Mouse (Mus musculus) kidney, postnatal 36 days (tissue): ENCODE measurements around the gene En1.

ENCODE experiments used
- DNase-seq, 2 experiments: peaks; one replicate each; pipeline ENCODE4 v3.0.0; 2021 to 2022; ENCODE audit warnings: mixed read lengths in 2 of 2

The En1 gene

DNA sequence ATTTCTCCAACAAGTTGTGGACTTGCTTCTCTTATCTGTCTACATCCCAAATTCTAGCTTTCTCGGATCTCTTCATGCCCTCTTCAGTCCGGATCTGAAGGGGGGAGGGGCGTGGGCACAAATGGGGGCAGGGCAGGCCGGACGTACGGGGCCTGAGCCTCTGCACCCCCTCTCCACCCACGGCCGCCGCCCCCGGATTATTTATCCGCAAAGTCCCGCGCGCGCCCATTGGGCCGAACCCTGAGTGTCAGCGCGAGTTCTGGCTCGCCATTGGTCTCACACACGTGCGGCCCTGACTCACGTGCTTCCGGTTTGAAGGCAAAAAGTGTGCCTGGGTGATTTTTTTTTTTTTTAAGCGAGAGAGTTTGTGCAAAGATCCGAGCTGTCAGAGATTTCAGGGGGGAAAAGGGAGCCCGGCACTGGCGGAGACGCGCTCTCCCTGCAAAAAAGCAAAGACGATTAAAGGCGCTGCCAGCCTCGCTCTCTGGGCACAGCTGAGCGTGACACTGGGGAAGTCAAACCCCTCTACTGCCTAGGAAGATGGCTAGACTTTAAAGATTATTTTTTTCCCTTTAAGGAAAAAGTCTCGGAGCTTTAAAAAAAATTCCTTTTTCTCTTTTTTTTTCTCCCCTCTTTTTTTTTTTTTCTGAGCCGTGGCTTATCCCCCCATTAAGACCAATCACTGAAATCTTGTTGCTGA lies at the start of gene En1:
En1 (plus strand) TSS at position 388 of the 700 bp plus-strand sequence.
- DNase-seq: no peak

DNA sequence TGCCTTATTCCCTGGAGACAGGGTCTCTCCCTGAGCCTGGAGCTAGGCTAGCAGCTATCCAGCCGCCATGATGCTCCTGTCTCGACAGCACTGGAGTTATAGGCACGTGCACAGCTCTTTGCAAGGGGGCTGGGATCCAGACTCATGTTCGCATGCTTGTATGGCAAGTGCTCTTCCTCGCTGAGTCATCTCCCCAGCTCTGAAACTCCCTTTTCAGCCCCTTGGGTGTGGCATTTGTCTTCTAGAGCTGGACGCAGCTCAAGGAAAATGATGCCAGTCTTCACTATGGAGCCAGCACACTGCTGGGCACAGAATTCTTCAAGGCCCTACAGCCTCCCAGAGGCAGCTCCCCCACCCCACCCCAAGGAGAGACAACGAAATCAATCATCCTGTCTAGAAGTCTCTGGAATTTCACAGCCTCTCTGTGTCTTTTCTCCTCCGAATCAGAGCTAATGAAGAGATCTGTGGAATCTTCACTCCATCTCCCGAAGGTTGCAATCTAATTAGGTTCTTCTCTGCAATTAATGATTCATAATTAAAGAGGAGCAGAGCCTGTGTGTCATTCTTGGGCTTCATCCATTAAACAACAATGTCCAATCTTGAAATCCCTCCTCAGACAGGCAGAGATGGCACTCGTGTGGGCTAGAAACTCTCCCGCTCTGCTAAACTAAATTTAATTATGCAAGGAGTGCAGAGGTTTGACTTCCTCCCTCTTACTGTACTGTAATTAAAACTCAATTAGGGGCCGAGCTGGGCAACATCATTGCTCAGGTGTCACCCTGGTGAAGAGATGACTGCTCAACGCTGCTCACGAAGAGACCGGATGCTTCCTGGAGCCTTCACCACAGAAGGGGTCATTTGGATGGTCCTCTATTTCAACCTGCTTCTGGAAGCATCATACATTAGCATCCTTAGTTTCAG lies 45.0 kb upstream of the En1 start:
- DNase-seq: no peak

DNA sequence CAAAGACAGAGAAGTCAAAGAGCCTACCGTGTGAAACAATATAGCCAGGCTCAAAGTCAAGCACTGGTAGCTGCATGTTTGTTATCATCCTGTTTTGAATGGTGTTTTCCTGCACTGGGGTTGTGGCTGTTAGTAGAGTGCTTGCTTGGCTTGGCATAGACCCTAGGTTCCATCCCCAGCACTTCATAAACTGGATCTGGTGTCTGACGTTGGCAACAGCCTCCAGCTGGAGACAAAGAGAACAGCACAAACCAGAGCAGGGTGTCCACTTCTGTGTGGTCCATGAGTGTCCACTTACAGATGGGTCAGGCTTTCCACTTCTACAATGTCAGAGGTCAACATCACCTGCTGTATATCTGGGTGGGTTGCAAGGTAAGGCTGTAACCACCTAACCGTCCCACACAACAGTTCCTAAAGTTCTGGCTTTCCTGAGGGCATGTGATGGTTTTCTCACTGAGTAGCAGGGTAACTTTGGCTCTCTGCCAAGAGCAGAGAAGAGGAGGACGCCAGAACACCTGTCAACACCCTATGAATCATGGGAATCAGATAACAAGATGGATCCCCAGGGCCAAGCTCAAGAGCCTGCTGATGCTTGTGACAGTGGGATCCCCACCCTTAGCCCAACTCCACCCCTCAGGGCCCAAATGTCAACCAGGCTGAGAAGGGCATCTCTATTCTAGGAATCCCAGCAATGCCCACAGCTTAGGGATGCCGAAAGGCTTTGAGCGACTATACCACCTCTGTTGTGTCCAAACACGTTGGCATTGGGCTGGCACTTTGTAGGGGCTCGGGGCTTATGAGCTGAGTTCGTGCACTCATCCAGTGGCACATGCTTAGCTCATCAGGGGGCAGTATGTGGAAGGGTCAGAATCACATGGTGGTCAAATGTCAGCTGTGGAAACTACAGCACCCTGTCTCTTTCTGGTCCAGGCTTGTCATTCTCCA lies 43.6 kb upstream of the En1 start:
- no peak for DNase-seq

DNA sequence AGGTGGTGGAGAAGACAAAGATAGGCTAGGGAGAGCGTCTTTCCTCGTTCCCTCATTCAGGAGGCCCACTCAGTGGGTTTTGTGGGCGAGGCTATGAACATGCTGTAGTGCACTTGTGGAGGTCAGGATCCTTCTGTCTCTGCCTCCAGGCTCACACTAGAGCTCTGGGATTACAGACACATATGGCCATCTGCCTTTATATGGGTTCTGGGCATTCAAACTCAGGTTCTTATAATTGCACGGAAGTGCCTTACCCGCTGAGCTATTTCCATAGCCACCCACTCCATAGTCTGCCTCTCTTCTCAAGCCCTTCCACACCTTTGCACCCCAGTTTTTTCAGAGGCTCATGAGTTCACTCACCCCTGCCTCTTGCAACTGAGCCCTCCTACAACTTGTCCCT lies 42.3 kb upstream of the En1 start:
- no peak for DNase-seq

DNA sequence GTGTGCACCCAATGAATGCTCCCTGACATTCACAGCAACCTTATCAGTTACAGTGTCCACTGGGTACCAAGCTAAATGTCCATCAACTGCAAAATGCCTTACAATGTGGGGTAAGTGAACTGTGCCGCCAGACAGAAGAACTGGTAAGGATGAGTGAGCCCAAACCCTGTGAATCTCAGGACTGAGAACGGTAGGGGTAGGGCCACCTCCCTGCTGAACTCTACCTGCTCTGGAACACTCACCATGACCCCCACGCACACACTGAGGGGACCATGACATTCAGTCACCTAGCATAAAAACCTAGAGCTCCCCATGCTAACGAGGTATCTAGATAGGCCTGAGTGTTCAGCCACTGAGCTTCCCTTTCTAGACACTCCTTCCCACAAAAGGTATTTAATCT lies 20.9 kb upstream of the En1 start:
- DNase-seq: no peak

DNA sequence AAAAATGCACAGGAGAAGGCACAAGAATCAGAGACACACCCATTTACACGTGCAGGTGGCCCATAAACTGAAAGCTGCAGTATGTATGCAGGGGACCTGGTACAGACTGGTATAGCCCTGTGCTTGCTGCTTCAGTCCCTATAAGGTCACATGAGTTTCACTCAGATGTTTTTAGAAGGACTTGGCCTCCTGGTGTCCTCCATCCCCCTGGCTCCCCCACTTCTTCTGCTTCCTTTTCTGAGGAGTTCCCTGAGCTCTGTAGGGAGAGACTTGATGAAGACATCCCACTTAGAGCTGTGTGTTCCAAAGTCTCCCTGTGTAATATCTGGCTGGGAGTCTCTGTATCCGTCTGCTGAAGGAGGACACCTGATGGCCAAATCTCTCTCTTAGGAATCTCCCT lies 16.7 kb upstream of the En1 start:
- no peak for DNase-seq

DNA sequence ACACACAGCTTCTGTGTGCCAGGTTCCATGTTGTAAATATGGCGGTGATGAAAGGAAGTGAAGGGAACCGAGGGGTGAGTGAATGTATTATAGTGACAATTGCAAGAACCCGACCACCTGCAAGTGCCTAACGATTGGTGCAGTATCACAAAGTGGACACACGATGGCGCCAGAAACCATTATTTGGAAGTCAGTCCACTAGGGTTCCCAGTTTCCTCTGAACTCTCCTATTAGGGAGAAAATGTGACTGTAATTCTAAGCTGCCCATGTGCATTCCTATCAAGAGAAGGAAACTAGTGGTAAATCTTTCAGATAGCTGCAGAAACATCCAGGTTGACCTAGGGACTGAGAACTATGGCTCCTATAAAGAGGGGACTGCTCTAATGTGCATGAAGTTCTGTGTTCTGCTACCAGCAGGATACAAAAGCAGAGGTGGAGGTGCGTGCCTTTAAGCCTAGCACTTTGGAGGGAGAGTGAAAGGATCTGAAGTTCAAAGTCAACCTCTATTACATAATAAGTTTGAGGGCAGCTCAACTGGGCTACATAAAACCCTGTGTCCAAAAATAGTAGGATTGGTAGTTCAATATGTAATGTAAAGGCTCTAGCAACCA lies 15.6 kb upstream of the En1 start:
- DNase-seq: peak; percentile 52 to 81

DNA sequence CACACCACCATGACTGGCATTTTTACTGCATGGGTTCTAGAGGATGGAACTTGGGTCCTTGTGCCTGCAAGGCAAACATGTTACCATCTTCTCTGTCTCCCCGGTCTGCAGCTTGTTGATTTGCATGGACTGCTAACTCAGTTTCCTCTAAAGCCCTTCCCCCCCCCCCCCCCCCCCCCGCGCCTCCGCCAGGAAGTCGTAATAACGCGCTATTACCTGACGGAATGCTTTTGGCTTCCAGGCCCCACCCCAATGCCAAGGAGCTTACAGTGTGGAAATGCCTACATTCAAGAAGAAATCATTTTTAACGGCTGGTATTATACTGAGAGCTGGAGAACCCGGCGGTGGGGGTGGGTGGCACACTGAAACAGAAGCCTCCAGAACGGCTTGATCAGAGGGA lies 14.8 kb upstream of the En1 start:
- no peak for DNase-seq

DNA sequence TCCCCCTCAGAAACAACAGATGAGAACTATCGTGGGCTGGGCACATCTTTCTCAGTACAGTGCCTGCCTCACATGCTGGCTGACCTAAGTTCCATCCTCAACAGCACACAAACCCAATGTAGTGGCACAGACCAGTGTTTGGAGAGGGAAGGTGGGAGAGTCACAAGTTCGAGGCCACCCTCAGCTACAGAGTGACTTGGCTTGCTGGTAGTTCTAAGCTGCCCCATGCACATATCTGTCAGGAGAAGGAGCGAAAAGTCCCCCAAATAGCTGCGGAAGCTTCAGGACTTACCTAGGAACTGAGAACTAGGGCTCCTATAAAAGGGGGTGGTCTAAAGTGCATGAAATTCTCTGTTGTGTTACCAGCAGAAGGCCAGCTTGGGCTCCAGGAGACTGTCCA lies 14.3 kb upstream of the En1 start:
- DNase-seq: no peak

DNA sequence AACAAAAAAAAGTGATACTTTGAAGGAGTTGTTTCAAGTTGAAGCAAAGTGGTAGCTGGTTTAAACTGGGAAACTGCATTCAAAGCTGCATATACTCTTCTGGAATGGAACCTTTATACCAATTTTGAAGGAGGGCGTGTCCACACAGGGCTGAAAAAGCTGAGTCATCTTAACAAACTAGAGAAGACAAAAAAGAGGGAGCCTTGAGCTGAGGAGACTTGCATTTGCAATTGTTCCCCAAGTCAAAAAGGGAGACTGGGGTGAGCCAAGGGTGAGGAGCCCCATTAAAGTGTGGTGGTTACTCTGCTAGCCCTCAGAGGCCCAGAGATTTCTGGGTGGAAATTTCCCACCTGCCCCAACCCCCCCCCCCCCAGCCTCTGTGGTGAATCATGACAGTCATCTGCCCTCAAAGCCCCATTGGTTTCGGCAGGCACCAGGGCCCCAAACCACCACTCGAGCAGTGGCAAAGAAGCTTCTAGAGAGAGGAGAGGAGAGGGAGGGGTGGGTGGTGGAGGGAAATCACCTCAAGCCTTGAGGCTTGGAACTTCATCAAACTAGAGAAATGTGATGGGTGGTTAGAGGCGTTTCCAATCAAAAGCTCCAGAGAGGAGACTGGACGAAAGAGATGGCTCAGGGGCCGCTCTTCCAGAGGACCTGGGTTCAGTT lies 13.7 kb upstream of the En1 start:
- no peak for DNase-seq

DNA sequence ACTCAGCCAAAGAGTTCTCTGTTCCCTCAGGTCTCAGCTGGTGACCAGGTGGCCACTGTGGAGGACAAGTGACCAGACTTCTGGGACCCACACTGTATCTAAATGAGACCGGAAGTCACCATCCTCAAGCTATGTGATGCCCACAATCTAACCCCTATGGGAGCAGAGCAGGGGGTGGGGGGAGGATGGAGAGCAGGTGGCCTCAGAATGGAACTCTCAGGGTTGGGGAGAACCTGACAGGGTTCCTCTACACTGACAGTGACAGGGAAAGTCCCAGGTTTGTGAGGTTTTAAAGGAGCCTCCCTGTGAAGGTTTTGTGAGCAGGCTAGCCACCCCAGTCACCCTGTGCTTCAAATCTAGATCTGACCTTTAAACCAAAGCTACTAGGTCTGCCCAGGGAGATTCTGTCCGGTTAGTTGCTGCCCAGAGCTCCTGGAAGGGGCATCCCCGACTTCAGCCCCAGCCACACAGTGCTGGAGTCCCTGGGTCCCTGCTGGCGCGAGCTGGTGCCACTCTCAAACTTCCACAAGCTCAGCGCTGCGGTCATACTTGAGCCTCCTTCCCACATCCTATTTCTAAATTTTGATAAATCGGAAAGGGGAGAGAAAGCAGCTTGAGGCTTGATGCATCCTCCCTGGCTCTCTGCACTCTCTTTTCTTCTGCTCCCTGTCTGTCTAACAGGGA lies 8.8 kb upstream of the En1 start:
- no peak for DNase-seq

DNA sequence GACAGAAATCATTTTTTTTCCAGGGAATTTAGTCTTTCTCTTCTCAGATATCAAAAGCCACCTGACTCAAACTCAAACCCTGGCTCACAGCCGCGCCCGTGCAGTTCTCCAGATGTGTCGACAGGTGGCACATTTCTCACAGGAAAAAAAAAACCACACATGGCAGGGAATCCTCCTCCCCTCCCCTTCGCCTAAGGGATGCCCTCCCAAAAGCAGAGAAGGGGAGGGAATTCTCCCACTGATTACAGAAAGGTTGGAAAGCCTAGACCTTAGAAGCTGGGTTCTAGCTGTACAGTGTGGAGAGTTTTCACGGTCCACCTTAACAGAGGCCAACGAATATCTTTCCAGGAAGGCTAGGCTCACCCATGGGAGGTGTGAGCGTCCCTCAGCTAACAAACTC lies 7.6 kb upstream of the En1 start:
- DNase-seq: peak in 1 of 2 experiments; percentile 49

DNA sequence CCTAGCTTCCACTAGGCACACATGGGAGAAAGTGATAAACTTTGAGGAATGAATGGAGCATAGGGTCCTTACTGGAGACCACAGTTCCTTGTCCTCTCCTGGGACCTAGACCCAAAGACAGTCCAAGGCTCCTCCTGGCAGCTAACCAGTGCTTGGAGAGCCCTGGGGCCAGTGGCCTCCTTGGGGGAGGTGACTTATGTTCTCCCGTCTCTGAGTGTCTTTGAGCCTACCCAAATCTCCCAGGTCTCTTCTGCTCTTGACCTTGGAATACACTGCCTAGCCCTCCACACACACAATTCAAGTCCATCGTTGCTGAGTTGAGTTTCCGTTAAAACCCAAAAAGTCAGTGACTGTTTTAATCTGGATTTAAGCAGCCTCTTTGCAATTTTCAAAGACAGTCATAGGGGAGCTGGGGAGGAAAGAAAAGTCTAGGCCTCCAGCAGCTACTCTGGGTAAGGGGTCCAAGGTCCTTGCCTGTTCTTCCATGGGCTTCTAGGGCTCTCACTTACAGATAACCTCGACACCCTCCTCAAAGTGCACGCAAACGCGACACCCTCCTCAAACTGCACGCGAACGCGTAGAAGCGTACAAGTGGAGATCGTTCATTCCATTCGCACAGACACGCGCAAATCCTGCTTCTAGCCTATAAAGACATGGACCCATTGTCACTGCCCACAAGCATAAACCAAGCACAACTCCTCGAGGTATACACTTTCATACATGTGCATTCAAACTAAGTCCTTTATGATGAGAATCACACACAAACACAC lies 6.6 kb upstream of the En1 start:
- DNase-seq: no peak

DNA sequence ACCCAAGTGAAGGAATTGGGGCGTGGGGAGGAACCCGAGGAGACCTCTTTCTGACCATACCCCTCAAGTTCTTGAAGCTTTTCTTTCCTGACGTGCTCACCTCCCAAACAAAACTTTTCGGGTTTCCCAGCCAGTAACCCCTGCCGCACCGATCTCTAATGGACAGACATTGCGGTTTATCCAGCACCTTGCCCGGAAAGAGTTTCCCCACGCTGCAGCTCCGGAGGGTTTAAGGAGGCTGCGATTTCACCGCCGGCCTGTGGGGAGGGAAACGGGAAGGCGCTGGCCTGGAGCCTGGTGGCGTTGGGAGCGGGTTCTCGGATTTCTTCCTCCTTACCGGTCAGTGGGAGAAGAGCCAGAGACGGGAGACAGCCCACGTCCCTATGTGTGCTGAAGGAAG lies 5.9 kb upstream of the En1 start:
- DNase-seq: no peak

DNA sequence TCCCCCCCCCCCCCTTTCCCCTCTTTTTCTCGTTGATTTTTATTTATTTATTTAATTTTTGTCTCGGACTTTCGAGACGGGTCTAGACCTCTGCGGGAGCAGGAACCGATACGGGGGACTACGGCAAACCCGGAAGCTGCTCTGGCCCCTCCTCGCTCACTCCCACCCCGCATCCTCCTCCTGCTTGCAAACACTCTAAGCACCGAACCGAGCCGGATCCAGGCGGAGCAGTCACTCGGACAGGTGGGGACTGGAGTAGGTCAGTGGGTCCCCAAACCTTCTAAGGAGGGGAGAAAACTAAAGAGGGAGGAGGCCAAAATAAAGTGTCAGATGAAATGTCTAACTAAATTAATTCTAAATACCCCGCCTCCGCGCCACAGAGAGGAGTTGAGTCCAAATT lies 5.4 kb upstream of the En1 start:
- no peak for DNase-seq

DNA sequence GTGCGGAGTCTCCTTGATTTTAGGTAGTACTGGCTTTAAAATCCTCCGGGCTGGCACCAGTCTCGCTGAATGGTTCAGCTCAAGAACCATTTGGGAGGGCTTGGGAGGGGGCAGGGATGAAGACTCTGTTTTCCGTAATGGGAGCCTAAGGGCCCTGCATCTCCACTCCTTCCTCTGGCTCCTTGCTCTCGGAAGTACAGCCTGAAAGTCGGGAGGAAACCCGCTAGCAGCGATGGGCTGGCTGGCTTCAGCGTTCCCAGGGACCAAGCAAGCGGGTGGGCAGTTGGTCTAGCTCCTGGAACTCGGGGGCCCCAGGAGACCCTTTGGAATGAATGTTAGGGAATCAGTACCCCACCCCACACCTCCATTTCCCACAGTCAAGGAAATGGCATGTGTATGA lies 4.9 kb upstream of the En1 start:
- no peak for DNase-seq

DNA sequence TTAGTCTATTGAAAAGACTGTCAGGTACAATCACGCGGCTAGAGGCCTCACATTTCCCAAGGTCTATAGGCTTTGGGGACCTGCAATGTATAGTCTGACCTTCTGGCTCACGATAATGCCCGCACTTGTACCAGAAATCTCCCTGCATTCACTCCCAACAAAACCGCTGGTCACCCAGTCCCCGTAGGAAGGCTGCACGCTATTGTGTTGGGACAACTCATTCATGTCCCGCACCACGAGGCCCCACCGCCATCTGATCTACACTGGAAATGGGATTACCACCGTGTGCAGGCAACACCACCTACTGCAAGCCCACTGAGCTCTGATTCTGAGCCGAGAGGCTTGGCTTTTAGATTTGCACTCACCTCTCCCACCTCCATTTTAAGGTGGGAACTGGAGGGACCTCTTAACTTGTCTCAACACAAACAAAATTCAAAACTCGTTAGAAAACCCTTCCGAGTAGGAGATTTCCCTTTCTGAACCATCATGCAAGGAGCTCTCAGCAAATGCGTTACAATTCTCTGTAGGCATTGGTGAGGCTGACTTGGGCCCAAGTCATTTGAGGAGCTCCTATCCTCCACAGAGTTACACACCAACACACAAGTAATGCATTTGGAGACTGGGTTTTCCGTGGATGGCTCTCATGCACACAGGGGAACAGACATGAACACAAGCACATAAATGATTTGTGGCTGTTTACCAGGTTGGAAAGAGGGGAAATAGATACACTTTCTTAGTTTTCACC lies 3.9 kb upstream of the En1 start:
- DNase-seq: no peak

DNA sequence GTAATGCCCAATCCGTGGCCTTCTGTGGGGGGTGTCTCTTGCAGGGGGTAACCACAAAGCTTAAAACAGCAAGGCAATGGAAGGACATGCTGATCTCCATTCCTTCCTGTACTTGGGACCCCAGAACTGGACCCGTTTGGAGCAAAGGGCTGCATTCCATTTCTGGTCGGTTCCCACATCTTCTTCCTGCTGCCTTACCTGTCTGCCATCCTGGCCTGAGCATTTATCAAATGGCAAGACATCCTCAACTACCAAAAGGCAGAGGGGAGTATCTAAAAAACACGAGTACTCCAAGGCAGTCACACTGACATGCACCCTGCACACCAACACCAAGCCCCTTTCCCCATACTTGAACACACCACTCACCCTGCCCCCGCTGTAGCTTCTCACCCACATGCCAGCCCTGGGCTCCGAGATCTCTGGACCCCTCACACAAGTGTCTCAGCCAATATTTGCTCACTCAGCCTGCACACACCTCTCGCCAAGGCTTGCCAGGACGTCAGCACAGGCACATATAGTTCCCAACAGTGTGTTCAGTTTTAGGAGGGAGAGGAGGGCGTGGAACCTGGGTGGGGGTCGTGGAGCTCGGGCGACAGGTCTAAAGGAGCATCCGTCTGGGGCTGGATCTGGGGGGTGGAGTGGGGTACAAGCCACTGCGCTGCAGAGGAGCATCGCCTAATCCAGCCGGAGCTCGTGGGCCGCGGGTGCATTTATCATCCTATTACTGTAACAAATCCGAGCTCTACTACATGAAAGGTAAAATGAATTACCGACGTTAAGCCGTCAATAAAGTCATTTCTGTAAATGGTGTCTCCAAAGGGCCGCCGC lies 2.7 kb upstream of the En1 start:
- no peak for DNase-seq

DNA sequence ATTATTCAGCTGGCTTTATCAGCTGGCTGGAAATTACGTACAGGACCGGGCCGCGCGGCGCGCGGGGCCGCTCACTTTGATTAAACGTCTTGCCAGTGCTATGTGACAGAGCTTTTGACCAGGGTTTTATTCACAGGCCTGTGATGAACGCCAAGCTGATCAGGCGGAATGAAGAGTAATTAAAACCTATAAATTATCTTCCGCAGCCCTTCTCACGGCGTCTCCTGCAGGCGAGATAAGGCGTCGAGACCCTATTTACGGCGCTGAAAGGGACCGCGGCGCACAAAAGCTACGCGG lies 2.1 kb upstream of the En1 start:
- no peak for DNase-seq
